Mouse (Mus musculus) limb, embryonic 11.5 days (tissue): ENCODE data around the gene Cd47. TPM values are rescaled to one million over a fixed set of nuclear protein-coding genes. Genes with fewer than 3 reads are reported as not detected.

Source experiments
- ATAC-seq: fragments of 200-750 bp; cut with Nextera tagmentation; 2 replicates; pipeline ENCODE4 v1.8.0; 2017; ENCODE audit warnings: low read depth; ENCODE audit not compliant: insufficient number of reproducible peaks, low FRiP score, low TSS enrichment
- DNase-seq: peaks from one replicate; pipeline ENCODE4 v3.0.0-alpha.2; 2015; ENCODE audit warnings: low spot score
- H3K27ac ChIP-seq: fragments of 300-500 bp; sonication (generic); replicated peaks from 2 replicates; pipeline ENCODE4 v1.5.1; 2014; ENCODE audit warnings: low read depth, mild to moderate bottlenecking, low read length
- H3K27me3 ChIP-seq: fragments of 300-500 bp; sonication (generic); 2 replicates; pipeline ENCODE4 v1.6.1; 2014; ENCODE audit warnings: mild to moderate bottlenecking, low read length, mixed read lengths; ENCODE audit not compliant: control insufficient read depth, insufficient read depth
- H3K36me3 ChIP-seq: fragments of 300-500 bp; sonication (generic); 2 replicates; pipeline ENCODE4 v1.6.1; 2014; ENCODE audit warnings: mild to moderate bottlenecking, low read length, moderate library complexity, mixed read lengths; ENCODE audit not compliant: control insufficient read depth, insufficient read depth
- H3K4me1 ChIP-seq: fragments of 300-500 bp; sonication (generic); 2 replicates; pipeline ENCODE4 v1.6.1; 2014; ENCODE audit warnings: low read length, mixed read lengths; ENCODE audit not compliant: control insufficient read depth, insufficient read depth
- H3K4me2 ChIP-seq: fragments of 300-500 bp; sonication (generic); 2 replicates; pipeline ENCODE4 v1.6.1; 2014; ENCODE audit warnings: low read depth, mild to moderate bottlenecking, moderate library complexity; ENCODE audit not compliant: severe bottlenecking
- H3K4me3 ChIP-seq: fragments of 300-500 bp; sonication (generic); 2 replicates; pipeline ENCODE4 v1.5.1; 2014; ENCODE audit warnings: low read depth, low read length
- H3K9ac ChIP-seq: fragments of 300-500 bp; sonication (generic); 2 replicates; pipeline ENCODE4 v1.6.1; 2014; ENCODE audit warnings: mild to moderate bottlenecking, low read length
- H3K9me3 ChIP-seq: fragments of 300-500 bp; sonication (generic); 2 replicates; pipeline ENCODE4 v1.6.1; 2016; ENCODE audit warnings: low read length; ENCODE audit not compliant: control insufficient read depth
- WGBS: fragments of 180-500 bp; shearing (Covaris S2); extraction: QIAGEN DNeasy Blood & Tissue Kit; methylation state at CpG from one replicate; pipeline ENCODE4 v1.1.7; 2014; 5-methylcytosine and 5-hydroxymethylcytosine counted together
- polyA plus RNA-seq: library from polyadenylated mRNA; unstranded; fragments of >200 nt; fragmentation: Nextera tagmentation; extraction: Ambion mirVana; gene quantifications from 2 replicates; pipeline ENCODE4 v1.2.1, GENCODE M21; 2014

Cd47 gene
- polyA plus RNA-seq, 1 experiment from 2014 or later, result 32.7 TPM

GRCm38 (mm10) chr16:49923720-49924119 is 123.4 kb downstream of the Cd47 start:
- ATAC-seq (0 out of 2 replicates have a peak, but pooled peaks have one; percentile 61), DNase-seq (no peak)
- H3K9me3 ChIP-seq, result no peaks in the 10 kb centered on the region
- H3K36me3 ChIP-seq, result no peaks in the 10 kb centered on the region
- H3K4me3 ChIP-seq, result no peak overlapping the region
- no peak overlapping the region for H3K27ac ChIP-seq
- WGBS, result 28% methylated on average over 9 of the region's 9 CpGs
- H3K4me1 ChIP-seq, result 0 out of 2 replicates have a peak, but pooled peaks cover 11% of the 10 kb centered on the region
- no peaks in the 10 kb centered on the region for H3K27me3 ChIP-seq
- no peak overlapping the region for H3K4me2 ChIP-seq
- H3K9ac ChIP-seq, result no peak overlapping the region; the same call in 1 of the 2 replicates

DNA sequence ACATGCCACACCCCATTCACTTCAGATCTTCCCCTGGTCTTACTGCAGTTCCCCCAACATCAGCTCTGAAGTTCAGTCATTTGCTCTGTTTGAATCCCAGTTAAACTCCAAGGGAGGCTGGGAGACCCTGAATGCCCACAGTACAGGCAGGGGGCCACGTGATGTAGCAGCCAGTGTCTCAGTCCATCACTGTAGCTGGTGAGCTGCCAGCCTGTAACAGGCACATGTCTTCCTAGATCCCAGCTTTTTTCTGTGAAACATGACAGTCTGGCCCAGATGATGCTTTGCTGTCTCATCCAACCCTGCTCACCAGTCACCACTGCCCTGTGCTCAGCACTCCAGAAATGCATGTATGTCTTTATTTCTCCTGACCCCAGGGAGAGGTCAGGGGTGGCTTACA is 124.6 kb downstream of the Cd47 start:
- no peak for DNase-seq
- H3K36me3 ChIP-seq, result no peaks in the 10 kb centered on the region
- 86% methylated on average over 1 of the region's 1 CpGs for WGBS

DNA sequence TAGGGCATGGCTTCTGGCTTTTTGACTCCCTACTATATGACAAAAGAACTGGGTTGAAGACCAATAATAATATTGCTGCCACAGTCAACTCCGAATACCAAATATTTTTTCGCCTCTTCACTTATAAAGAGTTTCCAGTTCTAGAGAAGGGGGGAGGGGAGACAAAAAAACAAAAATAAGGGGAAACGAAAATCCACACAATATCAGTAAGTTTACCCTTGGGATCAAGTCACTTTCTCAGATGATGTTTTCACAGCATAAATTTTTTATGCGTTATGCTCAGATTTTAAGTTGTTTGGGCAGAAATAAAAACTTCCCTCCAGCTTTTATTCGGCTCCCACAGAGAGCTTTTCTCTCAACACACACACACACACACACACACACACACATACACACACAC is 132.9 kb downstream of the Cd47 start:
- Histone ChIP-seq H3K36me3 (no peaks in the 10 kb centered on the region), H3K27me3 (no peaks in the 10 kb centered on the region), H3K27ac (no peak overlapping the region), H3K4me2 (no peak overlapping the region), H3K9ac (no peak overlapping the region), H3K4me3 (no peak overlapping the region), H3K4me1 (no peaks in the 10 kb centered on the region), H3K9me3 (no peaks in the 10 kb centered on the region)
- ATAC-seq, result no peak
- DNase-seq, result no peak
- 82% methylated on average over 5 of the region's 5 CpGs for WGBS

More for the DNA sequence above, 124.6 kb downstream of the Cd47 start:
- no peak for ATAC-seq
- Histone ChIP-seq H3K27ac (no peak overlapping the region), H3K27me3 (no peaks in the 10 kb centered on the region), H3K4me1 (0 out of 2 replicates have a peak, but pooled peaks cover 11% of the 10 kb centered on the region), H3K9ac (no peak overlapping the region), H3K4me3 (no peak overlapping the region), H3K9me3 (no peaks in the 10 kb centered on the region), H3K4me2 (no peak overlapping the region)

DNA sequence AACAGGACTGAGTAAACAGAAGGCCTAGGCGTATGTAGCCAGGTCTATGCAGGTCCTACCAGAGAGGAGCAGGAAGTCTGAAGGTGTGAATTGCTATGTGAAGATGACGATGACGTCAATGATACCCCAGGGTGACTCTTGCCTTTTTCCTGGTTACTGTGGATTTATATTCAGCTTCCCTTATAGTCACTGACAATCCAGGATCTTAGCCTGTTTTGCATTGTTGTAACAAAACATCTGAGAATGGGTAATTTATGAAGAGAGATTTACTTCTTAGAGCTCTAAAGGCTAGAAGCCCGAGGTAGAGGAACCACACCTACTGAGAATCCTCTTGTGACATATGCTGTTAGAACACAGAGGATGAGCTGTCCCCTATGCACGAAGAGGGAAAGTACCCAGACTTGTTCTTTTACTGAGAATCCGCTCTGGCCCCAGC is 135.7 kb downstream of the Cd47 start:
- DNase-seq (no peak), ATAC-seq (no peak)
- Histone ChIP-seq H3K4me3 (no peak overlapping the region), H3K27ac (no peak overlapping the region), H3K36me3 (no peaks in the 10 kb centered on the region), H3K9me3 (no peaks in the 10 kb centered on the region), H3K27me3 (no peaks in the 10 kb centered on the region), H3K9ac (no peak overlapping the region), H3K4me1 (no peaks in the 10 kb centered on the region), H3K4me2 (no peak overlapping the region)
- 82% methylated on average over 6 of the region's 6 CpGs for WGBS

GRCm38 (mm10) chr16:49936793-49937192 is 136.5 kb downstream of the Cd47 start:
- 66% methylated on average over 5 of the region's 5 CpGs for WGBS
- DNase-seq, result no peak
- Histone ChIP-seq H3K36me3 (no peaks in the 10 kb centered on the region), H3K27ac (no peak overlapping the region), H3K4me2 (no peak overlapping the region), H3K9me3 (no peaks in the 10 kb centered on the region), H3K4me3 (no peak overlapping the region), H3K27me3 (no peaks in the 10 kb centered on the region), H3K4me1 (no peaks in the 10 kb centered on the region), H3K9ac (no peak overlapping the region)
- ATAC-seq, result no peak

DNA sequence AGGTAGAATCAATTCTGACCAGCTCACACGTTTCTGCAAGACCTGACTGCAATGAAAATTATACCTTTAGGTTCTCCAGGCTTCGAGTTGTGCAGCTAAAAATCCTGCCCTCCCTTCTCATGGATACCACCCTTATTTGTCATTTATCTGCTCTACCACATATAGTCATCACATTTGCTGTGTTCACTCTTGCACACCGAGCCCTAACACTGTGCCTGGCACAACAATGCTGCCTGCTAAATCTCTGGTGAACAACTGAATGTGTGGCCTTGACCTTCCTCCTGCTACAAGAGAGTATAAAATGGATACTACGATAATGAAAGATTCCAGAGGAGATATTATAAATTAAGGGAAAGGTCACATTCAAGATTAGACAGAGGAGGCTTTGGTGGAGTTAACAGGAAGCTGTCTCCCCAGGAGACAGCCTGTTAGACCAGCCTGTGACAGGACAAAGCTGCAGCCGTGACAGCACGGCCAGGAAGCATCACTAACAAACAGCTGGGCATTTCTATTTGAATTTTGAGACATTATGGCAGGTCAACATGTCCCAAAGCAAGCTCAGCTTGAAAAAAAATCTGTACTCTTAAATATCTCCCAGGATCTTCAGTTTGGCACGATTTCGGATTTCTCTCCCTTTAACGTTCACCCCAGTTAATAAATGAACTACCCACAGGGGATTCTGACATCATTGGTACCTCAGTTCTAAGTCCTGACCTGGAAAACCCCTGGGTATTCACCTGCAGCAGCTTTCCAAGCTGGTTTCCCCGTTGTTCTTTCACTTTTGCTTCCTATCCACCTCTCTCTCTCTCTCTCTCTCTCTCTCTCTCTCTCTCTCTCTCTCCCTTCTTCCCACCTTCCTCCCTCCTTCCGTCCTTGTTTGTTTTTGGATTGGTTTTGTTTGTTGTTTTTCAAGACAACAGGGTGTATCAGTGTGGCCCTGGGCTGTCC is 137.2 kb downstream of the Cd47 start:
- H3K36me3 ChIP-seq, result no peaks in the 10 kb centered on the region
- H3K27me3 ChIP-seq, result no peaks in the 10 kb centered on the region
- no peak overlapping the region for H3K27ac ChIP-seq
- no peak overlapping the region for H3K4me3 ChIP-seq
- H3K4me1 ChIP-seq, result no peaks in the 10 kb centered on the region
- ATAC-seq (no peak), DNase-seq (no peak)
- H3K9ac ChIP-seq, result no peak overlapping the region
- no peaks in the 10 kb centered on the region for H3K9me3 ChIP-seq
- no peak overlapping the region for H3K4me2 ChIP-seq
- 50% methylated on average over 11 of the region's 11 CpGs for WGBS

GRCm38 (mm10) chr16:49938483-49939301 is 138.4 kb downstream of the Cd47 start:
- Histone ChIP-seq H3K36me3 (no peaks in the 10 kb centered on the region), H3K27me3 (no peaks in the 10 kb centered on the region), H3K4me1 (no peaks in the 10 kb centered on the region), H3K9ac (no peak overlapping the region), H3K4me2 (no peak overlapping the region), H3K9me3 (no peaks in the 10 kb centered on the region), H3K4me3 (no peak overlapping the region), H3K27ac (no peak overlapping the region)
- WGBS, result 71% methylated on average over 7 of the region's 7 CpGs
- DNase-seq, result no peak
- ATAC-seq, result no peak

GRCm38 (mm10) chr16:49939376-49939775 is 139.0 kb downstream of the Cd47 start:
- H3K36me3 ChIP-seq, result no peaks in the 10 kb centered on the region
- no peaks in the 10 kb centered on the region for H3K4me1 ChIP-seq
- no peaks in the 10 kb centered on the region for H3K9me3 ChIP-seq
- no peak overlapping the region for H3K27ac ChIP-seq
- H3K27me3 ChIP-seq, result no peaks in the 10 kb centered on the region
- ATAC-seq (no peak), DNase-seq (no peak)
- no peak overlapping the region for H3K4me2 ChIP-seq
- no peak overlapping the region for H3K4me3 ChIP-seq
- H3K9ac ChIP-seq, result no peak overlapping the region
- WGBS, result 91% methylated on average over 2 of the region's 2 CpGs
